8 mouse cellular contexts compared by ENCODE assay signal in genomic region chr11:45752237-45752636, GRCm38 (mm10).
DNase-seq lines count a peak whose midpoint lies in the region; ATAC-seq and TF ChIP-seq lines count a peak whose summit lies in the region.

No protein-coding gene starts in this region.

- H3K27me3 ChIP-seq in hindbrain, embryonic 13.5 days = no peaks in the 10 kb centered on the region
- no peaks in the 10 kb centered on the region for H3K27me3 ChIP-seq in stomach, postnatal 0 days (ENCODE audit: control insufficient read depth, insufficient read depth, low read length)

- 42% methylated on average over 1 of the region's 1 CpGs for WGBS in hindbrain, embryonic 13.5 days
- WGBS in macrophage (ENCODE audit: missing documents) = 70% methylated on average over 1 of the region's 1 CpGs
- 33% methylated on average over 1 of the region's 1 CpGs for WGBS in stomach, postnatal 0 days

- H3K4me3 ChIP-seq in hindbrain, embryonic 13.5 days = no peak overlapping the region
- H3K4me3 ChIP-seq in macrophage (ENCODE audit: inconsistent target) = peak overlapping the region; percentile 12; the same call in 1 of the 2 replicates
- no peak overlapping the region for H3K4me3 ChIP-seq in stomach, postnatal 0 days (ENCODE audit: low read depth, low read length)

- H3K27ac ChIP-seq in hindbrain, embryonic 13.5 days = no peak overlapping the region
- H3K27ac ChIP-seq in macrophage = peak overlapping the region; percentile 85
- H3K27ac ChIP-seq in stomach, postnatal 0 days (replicated peaks) = no peak overlapping the region

- H3K4me2 ChIP-seq in hindbrain, embryonic 13.5 days = no peak overlapping the region
- H3K4me2 ChIP-seq in stomach, postnatal 0 days (replicated peaks; ENCODE audit: low read depth) = no peak overlapping the region

- ATAC-seq in hindbrain, embryonic 13.5 days (ENCODE audit: low FRiP score) = 0 out of 2 replicates have a peak, but pooled peaks have one; percentile 49
- peak; percentile 83 for ATAC-seq in stomach, postnatal 0 days (ENCODE audit: low FRiP score, low TSS enrichment)

- TF ChIP-seq CTCF in stomach, postnatal 0 days (IDR thresholded peaks at IDR 0.05; ENCODE audit: low read depth) = peak; percentile 83

- intact Hi-C loops in gastrocnemius, postnatal 36 days (cut with DNase I) = loop anchor here (10.0 kb wide), 1 partner anchor 133 kb away; no protein-coding TSS in a partner anchor

- H3K9ac ChIP-seq in hindbrain, embryonic 13.5 days = no peak overlapping the region
- no peak overlapping the region for H3K9ac ChIP-seq in stomach, postnatal 0 days (ENCODE audit: low read length)

- no peaks in the 10 kb centered on the region for H3K79me2 ChIP-seq in macrophage (ENCODE audit: inconsistent target)

- no peaks in the 10 kb centered on the region for H3K9me3 ChIP-seq in hindbrain, embryonic 13.5 days
- no peaks in the 10 kb centered on the region for H3K9me3 ChIP-seq in stomach, postnatal 0 days (ENCODE audit: control insufficient read depth, low read length)

- no peak for TF ChIP-seq EP300 in stomach, postnatal 0 days (optimal IDR thresholded peaks at IDR 0.05)

- peak; percentile 61 for DNase-seq in gastrocnemius, adult 18-20 months (ENCODE audit: low spot score)
- no peak for DNase-seq in gastrocnemius, postnatal 36 days
- DNase-seq in ES-CJ7 (ENCODE audit: low read depth, low spot score) = peak; percentile 87
- DNase-seq in cerebellum, postnatal 25 days = peak; percentile 6 to 44
- DNase-seq in layer of hippocampus, adult 9-10 months (ENCODE audit: low spot score) = peak; percentile 13
- DNase-seq in stomach, postnatal 0 days (ENCODE audit: low spot score) = peak; percentile 34

- H3K36me3 ChIP-seq in hindbrain, embryonic 13.5 days = no peaks in the 10 kb centered on the region
- H3K36me3 ChIP-seq in macrophage (ENCODE audit: inconsistent target) = no peaks in the 10 kb centered on the region
- H3K36me3 ChIP-seq in stomach, postnatal 0 days (ENCODE audit: control insufficient read depth, insufficient read depth, low read length) = no peaks in the 10 kb centered on the region

- no peaks in the 10 kb centered on the region for H3K4me1 ChIP-seq in hindbrain, embryonic 13.5 days (replicated peaks)
- no peaks in the 10 kb centered on the region for H3K4me1 ChIP-seq in stomach, postnatal 0 days (replicated peaks; ENCODE audit: control insufficient read depth, insufficient read depth)

Comparison
In these comparisons a context has a peak if more than half of its experiments do, and no peak if none do; other contexts are left out.
1. DNase-seq: peak in gastrocnemius, adult 18-20 months (single experiment), ES-CJ7 (single experiment), cerebellum, postnatal 25 days (2 of 2), layer of hippocampus, adult 9-10 months (single experiment) and stomach, postnatal 0 days (single experiment); none in gastrocnemius, postnatal 36 days (0 of 2).